Mouse (Mus musculus) limb, embryonic 13.5 days (tissue): ENCODE results near the gene Bcar3. TPM values are rescaled to one million over a fixed set of nuclear protein-coding genes. Genes with fewer than 3 reads are reported as not detected.

ENCODE experiments used
- ATAC-seq: fragments of 200-750 bp; cut with Nextera tagmentation; 2 replicates; pipeline ENCODE4 v1.8.0; 2017; ENCODE audit warnings: low read depth, moderate number of reproducible peaks, moderate TSS enrichment; ENCODE audit not compliant: low FRiP score
- H3K27ac ChIP-seq: fragments of 300-500 bp; sonication (generic); 2 replicates; pipeline ENCODE4 v1.5.1; 2015; ENCODE audit warnings: inconsistent platforms, mild to moderate bottlenecking, moderate library complexity
- H3K27me3 ChIP-seq: fragments of 300-500 bp; sonication (generic); 2 replicates; pipeline ENCODE4 v1.6.1; 2015; ENCODE audit warnings: mild to moderate bottlenecking, inconsistent platforms
- H3K36me3 ChIP-seq: fragments of 300-500 bp; sonication (generic); 2 replicates; pipeline ENCODE4 v1.6.1; 2015; ENCODE audit warnings: inconsistent platforms, mild to moderate bottlenecking, moderate library complexity
- H3K4me1 ChIP-seq: fragments of 300-500 bp; sonication (generic); 2 replicates; pipeline ENCODE4 v1.6.1; 2015; ENCODE audit warnings: inconsistent platforms
- H3K4me2 ChIP-seq: fragments of 300-500 bp; sonication (generic); replicated peaks from 2 replicates; pipeline ENCODE4 v1.6.1; 2015; ENCODE audit warnings: inconsistent platforms, mild to moderate bottlenecking, moderate library complexity
- H3K4me3 ChIP-seq: fragments of 300-500 bp; sonication (generic); 2 replicates; pipeline ENCODE4 v1.5.1; 2015; ENCODE audit warnings: moderate library complexity, mild to moderate bottlenecking, inconsistent platforms
- H3K9ac ChIP-seq: fragments of 300-500 bp; sonication (generic); 2 replicates; pipeline ENCODE4 v1.6.1; 2015; ENCODE audit warnings: mild to moderate bottlenecking, inconsistent platforms
- H3K9me3 ChIP-seq: fragments of 300-500 bp; sonication (generic); 2 replicates; pipeline ENCODE4 v1.6.1; 2016; ENCODE audit warnings: inconsistent platforms
- WGBS: fragments of 180-500 bp; shearing (Covaris S2); methylation state at CpG from one replicate; pipeline ENCODE4 v1.1.7; 2015; 5-methylcytosine and 5-hydroxymethylcytosine counted together
- polyA plus RNA-seq: library from polyadenylated mRNA; unstranded; fragments of >200 nt; fragmentation: Nextera tagmentation; extraction: Ambion mirVana; gene quantifications from 2 replicates; pipeline ENCODE4 v1.2.1, GENCODE M21; 2015

The Bcar3 gene
- polyA plus RNA-seq, 1 experiment from 2014 or later = 8.1 TPM

DNA sequence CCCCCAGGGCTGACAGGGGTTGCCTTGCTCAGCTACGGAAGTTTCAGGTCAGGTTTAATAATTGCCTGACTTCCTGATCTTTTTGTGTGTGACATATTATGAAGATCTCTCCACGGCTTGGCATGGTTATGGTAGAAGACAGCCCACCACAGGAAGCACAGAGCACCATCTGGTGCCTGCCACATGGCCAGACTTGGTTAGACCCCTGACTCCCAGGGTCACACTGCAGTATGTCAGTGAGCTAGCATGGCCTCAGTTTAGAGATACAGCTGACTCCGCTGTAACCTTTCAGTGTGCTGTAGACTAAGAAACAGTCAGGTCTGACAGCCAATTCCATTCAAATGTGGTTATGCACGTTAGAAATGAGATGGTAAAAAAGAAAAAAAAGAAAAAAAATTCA lies 223.8 kb downstream of the Bcar3 start:
- H3K36me3 ChIP-seq = peaks cover 3% of the 10 kb centered on the region; the same call in 1 of the 2 replicates
- H3K27ac ChIP-seq = peak overlapping the region; percentile 79; the same call in 1 of the 2 replicates
- no peak overlapping the region for H3K9ac ChIP-seq
- peaks cover 10% of the 10 kb centered on the region; the same call in 1 of the 2 replicates for H3K27me3 ChIP-seq
- no peak overlapping the region for H3K4me3 ChIP-seq
- WGBS = 15% methylated on average over 4 of the region's 4 CpGs
- peak overlapping the region; percentile 51 for H3K4me2 ChIP-seq
- no peaks in the 10 kb centered on the region for H3K9me3 ChIP-seq
- peaks cover 73% of the 10 kb centered on the region for H3K4me1 ChIP-seq
- ATAC-seq = peak; percentile 30; the same call in 1 of the 2 replicates

DNA sequence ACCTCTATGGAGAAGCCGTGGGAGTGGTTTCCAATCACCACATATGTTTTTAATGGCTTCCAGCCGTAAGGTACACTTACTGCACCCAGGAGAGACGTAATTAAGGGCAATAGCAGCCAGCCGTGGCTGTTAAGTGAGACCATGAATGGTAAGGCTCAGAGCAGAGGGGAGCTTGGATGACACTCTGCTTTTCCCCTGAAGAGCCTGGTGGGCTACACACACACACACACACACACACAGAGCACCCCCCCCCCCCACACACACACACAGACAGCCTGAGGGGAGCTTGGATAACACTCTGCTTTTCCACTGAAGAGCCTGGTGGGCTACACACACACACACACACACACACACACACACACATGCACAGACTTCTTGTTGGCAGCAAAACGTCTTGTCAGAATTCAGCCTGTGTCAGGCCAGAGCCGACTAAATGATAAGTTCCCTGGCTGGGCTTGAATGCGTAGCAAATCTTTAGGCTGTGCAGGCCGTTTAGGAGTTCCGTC lies 224.3 kb downstream of the Bcar3 start:
- Histone ChIP-seq H3K9me3 (no peaks in the 10 kb centered on the region), H3K9ac (no peak overlapping the region), H3K4me2 (peak overlapping the region; percentile 51), H3K27me3 (peaks cover 10% of the 10 kb centered on the region; the same call in 1 of the 2 replicates), H3K27ac (peak overlapping the region; percentile 72; the same call in 1 of the 2 replicates), H3K36me3 (no peaks in the 10 kb centered on the region), H3K4me3 (no peak overlapping the region), H3K4me1 (peaks cover 76% of the 10 kb centered on the region)
- ATAC-seq = peak; percentile 91
- 5% methylated on average over 9 of the region's 9 CpGs for WGBS

DNA sequence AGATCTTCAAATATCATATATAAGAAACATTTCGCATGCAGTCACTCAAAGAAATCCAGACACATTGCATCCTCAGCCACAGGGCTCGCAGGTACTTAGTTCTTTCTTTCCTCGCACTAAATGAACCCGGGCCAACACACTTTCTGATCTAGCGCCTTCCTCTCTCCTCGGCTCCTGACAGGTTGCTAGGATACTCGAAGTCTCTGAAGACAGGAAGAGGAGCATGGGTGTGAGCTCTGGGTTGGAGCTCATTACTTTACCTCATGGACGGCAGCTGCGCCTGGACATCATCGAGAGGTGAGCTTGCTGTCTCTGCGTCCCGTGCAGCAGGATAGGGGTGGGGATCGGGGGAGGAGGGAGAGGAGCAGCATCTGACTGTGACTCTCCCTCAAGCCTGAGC lies 225.1 kb downstream of the Bcar3 start:
- Histone ChIP-seq H3K4me2 (peak overlapping the region; percentile 51), H3K9me3 (no peaks in the 10 kb centered on the region), H3K9ac (no peak overlapping the region), H3K27ac (peak overlapping the region; percentile 72), H3K4me3 (peak overlapping the region; percentile 12), H3K4me1 (peaks cover 76% of the 10 kb centered on the region), H3K36me3 (no peaks in the 10 kb centered on the region), H3K27me3 (peaks cover 10% of the 10 kb centered on the region; the same call in 1 of the 2 replicates)
- WGBS = 16% methylated on average over 13 of the region's 13 CpGs
- peak; percentile 9; the same call in 1 of the 2 replicates for ATAC-seq

DNA sequence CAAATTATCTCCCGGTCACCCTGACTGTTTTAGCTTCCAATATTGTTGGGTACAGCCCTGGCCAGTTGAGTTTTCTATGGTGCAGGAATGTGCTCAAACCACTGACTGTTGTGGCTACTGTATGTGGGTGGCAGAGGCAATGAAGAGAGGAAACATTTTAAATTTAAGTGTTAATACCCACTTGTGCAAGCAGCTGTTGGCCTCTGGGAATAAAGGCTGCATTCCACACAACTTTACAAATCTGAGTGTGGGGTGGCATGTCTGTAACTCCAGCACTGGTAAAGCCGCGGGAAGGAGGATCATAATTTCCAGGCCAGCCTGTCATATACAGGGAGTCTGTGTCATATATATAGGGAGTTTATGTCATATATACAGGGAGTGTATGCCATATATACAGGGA lies 226.4 kb downstream of the Bcar3 start:
- no peak overlapping the region for H3K9ac ChIP-seq
- no peak for ATAC-seq
- peaks cover 69% of the 10 kb centered on the region for H3K4me1 ChIP-seq
- H3K4me3 ChIP-seq = no peak overlapping the region
- H3K36me3 ChIP-seq = no peaks in the 10 kb centered on the region
- 47% methylated on average over 3 of the region's 3 CpGs for WGBS
- peaks cover 10% of the 10 kb centered on the region; the same call in 1 of the 2 replicates for H3K27me3 ChIP-seq
- H3K27ac ChIP-seq = no peak overlapping the region
- H3K4me2 ChIP-seq = no peak overlapping the region
- H3K9me3 ChIP-seq = no peaks in the 10 kb centered on the region

DNA sequence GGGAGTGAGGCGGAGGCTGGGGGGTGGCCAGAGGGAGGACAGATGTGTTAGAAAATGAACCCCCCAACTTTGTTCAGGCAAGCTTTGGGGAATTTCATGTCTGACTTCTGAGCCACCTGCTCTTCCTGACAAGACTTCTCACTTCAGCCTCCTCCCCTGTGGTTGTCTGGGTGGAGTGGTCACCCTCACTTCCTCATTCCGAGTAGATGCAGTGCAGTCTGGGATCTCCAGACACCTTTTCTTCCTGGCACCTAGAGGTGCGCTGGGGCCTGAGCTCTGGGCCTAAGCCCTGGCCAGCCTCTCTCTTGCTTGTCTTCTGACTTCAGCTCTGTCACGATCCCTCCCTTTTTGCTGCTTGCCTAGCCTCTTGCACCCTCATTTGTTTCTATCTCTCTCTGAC lies 226.9 kb downstream of the Bcar3 start:
- peaks cover 10% of the 10 kb centered on the region; the same call in 1 of the 2 replicates for H3K27me3 ChIP-seq
- no peak overlapping the region for H3K4me2 ChIP-seq
- 83% methylated on average over 4 of the region's 4 CpGs for WGBS
- no peak overlapping the region for H3K9ac ChIP-seq
- H3K4me3 ChIP-seq = no peak overlapping the region
- H3K9me3 ChIP-seq = no peaks in the 10 kb centered on the region
- ATAC-seq = no peak
- peaks cover 64% of the 10 kb centered on the region for H3K4me1 ChIP-seq
- H3K27ac ChIP-seq = no peak overlapping the region
- no peaks in the 10 kb centered on the region for H3K36me3 ChIP-seq

DNA sequence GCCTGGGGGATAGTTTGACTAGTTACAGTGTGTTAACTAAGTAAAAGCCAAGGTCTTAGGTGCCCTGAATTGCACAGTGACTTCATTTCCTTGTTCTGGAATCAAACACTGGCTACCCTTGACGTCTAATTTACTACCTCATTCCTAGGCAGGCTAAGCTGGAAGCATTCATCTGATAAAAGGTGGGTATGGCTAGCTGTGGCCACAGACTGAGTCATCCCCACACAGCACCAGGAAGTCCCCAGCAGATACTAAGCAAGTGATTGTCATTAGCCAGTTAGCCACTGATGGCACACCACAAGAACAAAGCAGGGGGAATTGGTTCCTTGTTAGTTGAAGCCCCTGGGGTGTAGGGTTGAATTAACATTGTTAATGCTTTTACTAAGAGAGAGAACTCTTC lies 227.4 kb downstream of the Bcar3 start:
- Histone ChIP-seq H3K36me3 (peaks cover under 1% of the 10 kb centered on the region; the same call in 1 of the 2 replicates), H3K4me2 (no peak overlapping the region), H3K9ac (no peak overlapping the region), H3K9me3 (no peaks in the 10 kb centered on the region), H3K27me3 (peaks cover 7% of the 10 kb centered on the region; the same call in 1 of the 2 replicates), H3K4me1 (peaks cover 60% of the 10 kb centered on the region), H3K27ac (no peak overlapping the region), H3K4me3 (no peak overlapping the region)
- no peak for ATAC-seq
- 39% methylated on average over 1 of the region's 1 CpGs for WGBS

DNA sequence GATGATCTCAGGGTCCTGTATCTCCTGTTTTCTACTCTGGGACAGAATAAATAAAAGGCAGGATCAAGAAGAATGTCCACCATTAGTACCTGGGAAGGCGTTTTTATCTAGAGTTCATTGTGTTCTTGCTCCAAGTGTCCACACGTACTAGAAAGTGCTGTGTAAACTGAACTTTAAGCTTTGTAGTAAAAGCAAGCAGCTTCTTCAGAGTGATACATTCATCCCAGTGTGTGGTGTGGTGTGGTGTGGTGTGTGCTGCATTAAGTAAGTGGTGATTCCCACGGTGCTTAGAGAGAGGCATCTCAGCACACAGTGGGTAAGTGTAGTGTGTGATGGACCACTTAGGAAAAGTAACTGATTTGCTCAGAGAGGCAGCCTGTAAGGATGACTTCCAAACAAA lies 234.5 kb downstream of the Bcar3 start:
- 89% methylated on average over 3 of the region's 3 CpGs for WGBS
- Histone ChIP-seq H3K36me3 (peaks cover 20% of the 10 kb centered on the region), H3K9ac (no peak overlapping the region), H3K4me3 (no peak overlapping the region), H3K4me1 (no peaks in the 10 kb centered on the region), H3K27ac (no peak overlapping the region), H3K27me3 (no peaks in the 10 kb centered on the region), H3K9me3 (no peaks in the 10 kb centered on the region), H3K4me2 (no peak overlapping the region)
- no peak for ATAC-seq

DNA sequence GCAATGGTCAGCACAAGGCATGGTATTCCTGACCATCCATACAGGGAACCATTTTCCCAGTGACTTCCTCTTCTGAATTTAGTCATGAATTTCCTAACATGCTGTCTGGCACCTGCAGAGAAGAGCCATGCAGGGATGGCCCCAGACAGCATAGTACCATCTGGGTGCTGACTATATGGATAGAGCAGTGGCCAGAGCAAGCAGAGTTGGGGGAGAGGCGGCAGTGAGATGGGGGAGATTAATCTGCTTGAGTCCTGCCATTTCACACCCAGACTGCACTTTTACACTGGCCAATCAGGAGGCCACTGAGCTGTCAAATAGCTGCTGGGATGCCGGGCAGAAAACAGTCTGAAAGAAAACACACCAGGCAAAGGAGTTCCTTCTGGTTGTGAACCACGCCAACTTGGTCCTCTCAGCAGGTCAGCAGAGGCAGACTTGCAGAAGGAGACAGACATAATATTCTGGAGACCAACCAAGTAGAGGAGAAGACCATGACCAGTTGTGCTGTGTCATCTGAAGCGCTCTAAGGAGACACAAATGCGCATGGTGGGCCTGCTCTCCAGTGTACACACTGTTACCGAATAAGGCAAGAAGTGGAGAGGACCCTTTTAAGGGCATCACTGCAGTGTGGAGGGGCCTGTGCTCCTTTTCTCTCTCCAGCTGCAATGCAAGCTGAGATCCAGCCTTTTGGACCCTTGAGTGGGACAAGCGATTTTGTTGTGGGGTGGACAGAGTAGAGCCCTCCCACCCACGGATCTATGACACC lies 242.2 kb downstream of the Bcar3 start:
- no peak overlapping the region for H3K9ac ChIP-seq
- H3K4me3 ChIP-seq = no peak overlapping the region
- 86% methylated on average over 8 of the region's 8 CpGs for WGBS
- H3K4me2 ChIP-seq = no peak overlapping the region
- no peaks in the 10 kb centered on the region for H3K27me3 ChIP-seq
- ATAC-seq = no peak
- peaks cover 51% of the 10 kb centered on the region for H3K36me3 ChIP-seq
- H3K27ac ChIP-seq = no peak overlapping the region
- H3K4me1 ChIP-seq = no peaks in the 10 kb centered on the region
- H3K9me3 ChIP-seq = no peaks in the 10 kb centered on the region

DNA sequence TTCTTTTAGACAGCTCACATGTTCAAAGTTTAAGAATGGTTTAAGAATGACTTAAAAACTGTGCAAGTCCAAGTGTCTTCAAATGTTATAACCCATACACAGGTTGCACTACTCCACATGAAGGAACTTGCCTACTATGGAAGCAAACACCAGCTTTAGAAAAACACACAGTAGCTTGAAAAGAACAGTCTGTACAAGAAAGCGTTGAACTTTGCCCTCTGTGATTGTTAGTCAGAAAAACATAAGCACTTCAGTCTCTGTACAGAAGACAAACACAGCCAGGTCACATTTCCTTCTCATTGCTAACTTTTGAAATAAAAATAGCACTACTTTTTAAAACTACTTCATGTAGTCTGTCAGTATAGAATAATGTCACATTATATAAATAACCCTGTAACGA lies 244.9 kb downstream of the Bcar3 start:
- H3K27ac ChIP-seq = no peak overlapping the region
- H3K9me3 ChIP-seq = no peaks in the 10 kb centered on the region
- ATAC-seq = no peak
- H3K4me1 ChIP-seq = no peaks in the 10 kb centered on the region
- H3K4me2 ChIP-seq = no peak overlapping the region
- no peaks in the 10 kb centered on the region for H3K27me3 ChIP-seq
- peaks cover 74% of the 10 kb centered on the region for H3K36me3 ChIP-seq
- no peak overlapping the region for H3K9ac ChIP-seq
- WGBS = 89% methylated on average over 2 of the region's 2 CpGs
- H3K4me3 ChIP-seq = no peak overlapping the region

DNA sequence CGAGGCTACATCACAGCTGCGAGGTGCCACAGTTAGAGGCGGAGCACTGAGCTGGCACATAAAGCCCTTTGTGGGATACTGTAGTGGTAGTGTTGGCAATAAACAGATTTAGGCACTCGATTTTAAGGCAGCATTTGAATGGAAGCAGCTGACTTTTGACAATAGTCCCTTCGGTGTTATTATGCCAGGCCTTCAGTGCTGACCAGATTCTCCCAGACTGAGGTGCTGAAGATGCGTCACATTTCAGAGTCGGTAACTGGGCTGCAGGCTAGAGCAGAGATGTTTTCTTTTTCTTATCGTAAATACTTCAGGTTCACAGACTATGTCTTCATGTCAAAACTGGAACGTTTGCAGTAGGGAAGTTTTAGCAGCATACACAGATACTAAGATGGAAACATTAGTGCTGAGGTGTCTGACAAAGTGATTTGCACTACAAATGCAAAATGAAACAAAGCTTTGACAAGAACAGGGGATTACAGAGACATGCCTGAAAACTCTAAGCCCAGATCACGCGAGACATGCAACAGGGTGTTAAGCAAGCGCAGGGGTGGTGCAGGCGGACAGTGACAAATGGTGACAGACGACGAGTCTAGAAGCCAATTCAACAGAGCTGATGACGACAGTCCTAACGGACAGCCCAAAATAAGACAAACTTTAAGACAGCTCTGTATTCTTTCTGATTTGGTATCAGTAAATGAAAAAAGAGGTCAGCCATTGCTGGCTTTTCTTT lies 246.2 kb downstream of the Bcar3 start:
- WGBS = 84% methylated on average over 17 of the region's 17 CpGs
- no peak overlapping the region for H3K4me2 ChIP-seq
- H3K4me3 ChIP-seq = no peak overlapping the region
- no peaks in the 10 kb centered on the region for H3K4me1 ChIP-seq
- ATAC-seq = no peak
- H3K9me3 ChIP-seq = no peaks in the 10 kb centered on the region
- H3K27ac ChIP-seq = no peak overlapping the region
- H3K9ac ChIP-seq = no peak overlapping the region
- no peaks in the 10 kb centered on the region for H3K27me3 ChIP-seq
- H3K36me3 ChIP-seq = peaks cover 86% of the 10 kb centered on the region

DNA sequence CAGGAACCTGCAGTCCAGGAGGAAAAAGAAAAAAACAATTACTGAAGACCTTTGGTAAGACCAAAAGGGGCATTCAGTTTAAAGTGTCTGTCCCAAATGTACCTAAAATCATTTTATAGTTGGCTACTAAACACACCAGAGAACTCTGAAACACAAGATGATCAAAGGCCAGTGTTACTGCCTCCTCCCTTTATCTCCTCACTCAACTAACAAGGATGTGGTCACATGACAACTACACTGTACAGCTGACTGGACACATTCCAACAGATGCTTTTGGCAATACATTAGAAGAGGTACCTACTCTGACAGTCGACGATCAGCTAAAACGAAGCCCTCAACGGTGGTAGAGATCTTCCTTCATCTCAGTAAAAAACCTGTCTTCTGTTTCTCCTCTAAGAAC lies 247.0 kb downstream of the Bcar3 start:
- no peak overlapping the region for H3K27ac ChIP-seq
- WGBS = 93% methylated on average over 4 of the region's 4 CpGs

DNA sequence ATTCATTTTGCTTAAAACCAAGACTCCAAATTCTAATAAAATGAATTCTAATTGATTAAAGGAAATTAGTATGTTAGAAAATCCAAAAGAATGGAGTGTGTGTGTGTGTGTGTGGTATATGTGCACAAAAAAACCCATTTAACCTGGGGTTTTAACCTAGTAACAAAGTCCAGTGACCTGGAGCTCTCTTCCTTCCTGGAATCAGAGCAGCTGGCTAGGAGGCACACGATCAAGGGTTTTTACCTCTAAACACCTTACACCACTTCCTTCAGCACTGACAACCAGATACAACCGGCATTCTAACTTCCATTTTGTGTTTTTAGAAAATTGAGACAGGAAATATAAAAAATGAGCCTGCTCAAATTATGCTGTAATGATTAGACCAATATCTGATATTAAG lies 251.4 kb downstream of the Bcar3 start:
- H3K9me3 ChIP-seq = no peaks in the 10 kb centered on the region
- H3K27ac ChIP-seq = no peak overlapping the region
- H3K4me1 ChIP-seq = no peaks in the 10 kb centered on the region
- no peaks in the 10 kb centered on the region for H3K27me3 ChIP-seq
- WGBS = 78% methylated on average over 2 of the region's 2 CpGs
- H3K4me2 ChIP-seq = no peak overlapping the region
- H3K4me3 ChIP-seq = no peak overlapping the region
- no peak for ATAC-seq
- H3K36me3 ChIP-seq = peaks cover 82% of the 10 kb centered on the region
- no peak overlapping the region for H3K9ac ChIP-seq

More for the DNA sequence above, 247.0 kb downstream of the Bcar3 start:
- Histone ChIP-seq H3K9me3 (no peaks in the 10 kb centered on the region), H3K27me3 (no peaks in the 10 kb centered on the region), H3K4me2 (no peak overlapping the region), H3K4me3 (no peak overlapping the region), H3K36me3 (peaks cover 90% of the 10 kb centered on the region), H3K9ac (no peak overlapping the region), H3K4me1 (no peaks in the 10 kb centered on the region)
- ATAC-seq = no peak
